Mouse (Mus musculus): ENCODE results near the gene Tmem41b. TPM values are rescaled to one million over a fixed set of nuclear protein-coding genes. Genes with fewer than 3 reads are reported as not detected.

The Tmem41b gene
- polyA plus RNA-seq, 1 experiment from 2014 or later = 75.6 TPM

DNA sequence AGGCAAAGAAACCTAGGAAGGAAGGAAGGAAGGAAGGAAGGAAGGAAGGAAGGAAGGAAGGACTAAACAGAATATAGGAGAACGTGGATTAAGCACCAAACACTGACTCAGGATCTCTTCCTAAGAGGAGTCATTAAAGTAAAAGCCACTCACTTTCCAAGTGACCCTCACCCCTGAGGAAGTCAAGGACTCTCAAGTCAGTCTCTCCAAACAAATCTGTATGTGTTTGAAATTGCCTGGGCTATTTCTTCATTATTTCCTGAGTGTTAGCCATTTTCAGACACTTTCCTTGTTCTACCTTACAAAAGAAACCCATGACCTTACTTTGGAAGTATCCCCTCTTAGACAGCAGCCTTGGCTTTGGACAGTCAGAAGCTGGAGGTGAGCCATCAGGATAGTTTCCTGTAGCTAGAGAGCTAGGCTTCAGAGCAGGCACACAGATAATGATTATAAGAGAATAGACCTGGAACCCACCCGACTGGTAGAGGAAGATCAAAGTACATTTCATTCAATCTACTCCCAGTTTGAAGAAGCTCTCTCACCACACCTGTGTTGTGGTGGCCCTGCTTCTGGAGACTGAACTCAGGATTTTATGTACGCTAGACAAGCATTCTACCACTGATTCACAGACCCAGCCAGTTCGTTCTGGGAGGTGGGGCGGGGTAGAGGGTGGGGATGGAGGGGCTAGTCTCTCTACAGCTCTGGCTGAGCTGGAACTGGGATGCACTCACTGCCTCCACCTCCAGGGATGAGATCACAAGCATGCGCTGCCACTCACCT is 31.9 kb downstream of the Tmem41b start:
- no peaks in the 10 kb centered on the region for H3K36me3 ChIP-seq
- no peak for ATAC-seq (ENCODE audit: low FRiP score)
- H3K27ac ChIP-seq = no peak overlapping the region
- H3K4me2 ChIP-seq = no peak overlapping the region
- H3K9me3 ChIP-seq = no peaks in the 10 kb centered on the region
- H3K4me1 ChIP-seq (replicated peaks) = peaks cover 50% of the 10 kb centered on the region
- 78% methylated on average over 6 of the region's 6 CpGs for WGBS
- H3K27me3 ChIP-seq = no peaks in the 10 kb centered on the region
- H3K4me3 ChIP-seq = no peak overlapping the region
- 0 out of 2 replicates have a peak overlapping the region, but pooled peaks have one; percentile 35 for H3K9ac ChIP-seq

- Histone ChIP-seq H3K27ac (no peak overlapping the region), H3K9ac (no peak overlapping the region), H3K4me1 (replicated peaks) (peaks cover 21% of the 10 kb centered on the region), H3K4me3 (no peak overlapping the region), H3K27me3 (no peaks in the 10 kb centered on the region), H3K9me3 (no peaks in the 10 kb centered on the region), H3K36me3 (no peaks in the 10 kb centered on the region), H3K4me2 (no peak overlapping the region)
- ATAC-seq (ENCODE audit: low FRiP score) = no peak
- WGBS = 83% methylated on average over 4 of the region's 4 CpGs
Observed at GRCm38 (mm10) chr7:109951297-109951696, 35.4 kb downstream of the Tmem41b start.

GRCm38 (mm10) chr7:109944421-109945034 is 42.2 kb downstream of the Tmem41b start:
- Histone ChIP-seq H3K4me1 (replicated peaks) (peaks cover 14% of the 10 kb centered on the region), H3K27ac (no peak overlapping the region; the same call in 1 of the 2 replicates), H3K4me3 (no peak overlapping the region), H3K36me3 (peaks cover 3% of the 10 kb centered on the region; the same call in 1 of the 2 replicates), H3K9me3 (no peaks in the 10 kb centered on the region), H3K4me2 (no peak overlapping the region), H3K9ac (no peak overlapping the region), H3K27me3 (no peaks in the 10 kb centered on the region)
- 64% methylated on average over 6 of the region's 6 CpGs for WGBS
- ATAC-seq (ENCODE audit: low FRiP score) = no peak

GRCm38 (mm10) chr7:109929628-109930027 is 57.1 kb downstream of the Tmem41b start:
- H3K4me3 ChIP-seq = no peak overlapping the region
- peaks cover 46% of the 10 kb centered on the region for H3K36me3 ChIP-seq
- no peaks in the 10 kb centered on the region for H3K9me3 ChIP-seq
- no peak overlapping the region for H3K4me2 ChIP-seq
- no peaks in the 10 kb centered on the region for H3K27me3 ChIP-seq
- no peak overlapping the region for H3K9ac ChIP-seq
- peaks cover 6% of the 10 kb centered on the region for H3K4me1 ChIP-seq (replicated peaks)
- H3K27ac ChIP-seq = no peak overlapping the region
- no peak for ATAC-seq (ENCODE audit: low FRiP score)

DNA sequence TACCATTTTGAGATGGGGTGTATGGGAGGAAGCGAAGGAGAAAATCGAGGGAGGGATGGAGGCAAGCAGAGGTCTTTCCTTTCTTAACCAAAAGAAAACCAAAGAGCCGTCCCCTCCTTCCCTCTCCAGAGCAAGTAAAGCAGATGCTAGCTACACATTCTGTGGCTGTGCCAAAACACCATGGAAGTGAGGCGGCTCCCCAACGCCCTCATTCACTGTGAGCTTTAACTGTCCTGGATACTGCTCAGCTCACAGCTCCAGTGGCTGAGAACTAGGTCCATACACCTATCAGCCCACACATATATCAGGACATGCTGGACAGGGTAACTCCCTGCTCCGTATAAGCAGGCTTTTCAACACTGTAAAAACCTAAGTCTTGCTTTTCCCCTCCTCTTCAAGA is 58.4 kb downstream of the Tmem41b start:
- ATAC-seq (ENCODE audit: low FRiP score) = no peak
- no peaks in the 10 kb centered on the region for H3K27me3 ChIP-seq
- peaks cover 8% of the 10 kb centered on the region for H3K4me1 ChIP-seq (replicated peaks)
- no peak overlapping the region for H3K4me2 ChIP-seq
- WGBS = 89% methylated on average over 6 of the region's 6 CpGs
- H3K36me3 ChIP-seq = peaks cover 45% of the 10 kb centered on the region
- no peak overlapping the region for H3K4me3 ChIP-seq
- H3K9me3 ChIP-seq = no peaks in the 10 kb centered on the region
- H3K9ac ChIP-seq = no peak overlapping the region
- H3K27ac ChIP-seq = no peak overlapping the region

GRCm38 (mm10) chr7:109924965-109925364 is 61.8 kb downstream of the Tmem41b start:
- Histone ChIP-seq H3K4me3 (no peak overlapping the region), H3K36me3 (peaks cover 46% of the 10 kb centered on the region), H3K9ac (no peak overlapping the region), H3K4me1 (replicated peaks) (peaks cover 8% of the 10 kb centered on the region), H3K4me2 (no peak overlapping the region), H3K27ac (peak overlapping the region; percentile 30; the same call in 1 of the 2 replicates), H3K27me3 (no peaks in the 10 kb centered on the region), H3K9me3 (no peaks in the 10 kb centered on the region)
- 72% methylated on average over 2 of the region's 2 CpGs for WGBS
- no peak for ATAC-seq (ENCODE audit: low FRiP score)

DNA sequence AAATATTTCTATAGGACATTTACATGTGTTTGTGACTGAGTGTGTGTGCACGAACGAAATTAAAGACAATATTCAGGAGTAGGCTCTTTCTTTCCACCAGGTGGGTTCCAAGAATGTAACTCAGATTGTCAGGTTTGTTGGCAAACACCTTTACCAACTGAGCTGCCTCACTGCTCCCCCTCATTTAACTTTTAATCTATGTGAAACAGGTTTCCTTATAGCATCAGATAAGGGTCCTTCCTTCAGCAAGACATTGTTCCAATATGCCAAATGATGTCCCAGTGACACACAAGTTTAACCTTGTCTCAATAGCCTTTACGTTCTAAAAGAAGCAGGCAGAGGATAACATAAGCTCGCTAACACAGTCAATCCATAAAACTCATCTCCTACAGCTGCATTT is 63.8 kb downstream of the Tmem41b start:
- Histone ChIP-seq H3K9me3 (no peaks in the 10 kb centered on the region), H3K4me2 (no peak overlapping the region), H3K27me3 (no peaks in the 10 kb centered on the region), H3K27ac (no peak overlapping the region), H3K4me1 (replicated peaks) (peaks cover 8% of the 10 kb centered on the region), H3K9ac (no peak overlapping the region), H3K36me3 (peaks cover 61% of the 10 kb centered on the region), H3K4me3 (no peak overlapping the region)
- ATAC-seq (ENCODE audit: low FRiP score) = no peak
- WGBS = 93% methylated on average over 4 of the region's 4 CpGs

Other genes starting within 250 kb of the Tmem41b start
- 110 and 113 TPM in 2 replicates for gene Tmem9b, start 234.1 kb downstream of the Tmem41b start, polyA plus RNA-seq (2015; fragmentation: Nextera tagmentation; extraction: Ambion mirVana)
- gene Nrip3, start 204.9 kb downstream of the Tmem41b start, polyA plus RNA-seq (2015; fragmentation: Nextera tagmentation; extraction: Ambion mirVana) = 3.9 and 4.1 TPM in 2 replicates
- 1.4 and 1.9 TPM in 2 replicates for gene Scube2, start 121.2 kb downstream of the Tmem41b start, polyA plus RNA-seq (2015; fragmentation: Nextera tagmentation; extraction: Ambion mirVana)
- 41.6 and 42.5 TPM in 2 replicates for gene Dennd5a, start 26.5 kb downstream of the Tmem41b start, polyA plus RNA-seq (2015; fragmentation: Nextera tagmentation; extraction: Ambion mirVana)
- gene Ipo7, start 31.3 kb upstream of the Tmem41b start, polyA plus RNA-seq (2015; fragmentation: Nextera tagmentation; extraction: Ambion mirVana) = 42.2 and 42.7 TPM in 2 replicates
- gene Zfp143, start 74.3 kb upstream of the Tmem41b start, polyA plus RNA-seq (2015; fragmentation: Nextera tagmentation; extraction: Ambion mirVana) = 17.9 and 19.9 TPM in 2 replicates
- gene Wee1, start 135.1 kb upstream of the Tmem41b start, polyA plus RNA-seq (2015; fragmentation: Nextera tagmentation; extraction: Ambion mirVana) = 5.2 TPM in 2 replicates
- gene Swap70, start 234.8 kb upstream of the Tmem41b start, polyA plus RNA-seq (2015; fragmentation: Nextera tagmentation; extraction: Ambion mirVana) = 10.9 and 11.2 TPM in 2 replicates

Measured in hindbrain, embryonic 13.5 days (tissue).